Mouse (Mus musculus) kidney, adult 2 months (tissue): ENCODE measurements at regions not wholly inside any gene's neighbourhood (a gene's known extent, or its start where the extent isn't known, plus 50 kb on each side); places are given as distances from the start of the nearest gene placed in this dataset.
"Not testable (repeated sequence)": the region's sequence is repeated elsewhere in the genome, so short reads cannot be mapped to it uniquely, and the experiment has no call there.

ENCODE experiments used
- CTCF ChIP-seq: fragments of 200-500 bp; conservative IDR thresholded peaks from 2 replicates; pipeline ENCODE4 v1.5.1; 2011; ENCODE audit warnings: low read depth, mild to moderate bottlenecking, control low read depth, low read length, moderate library complexity, mixed read lengths; ENCODE audit not compliant: insufficient read depth, insufficient read length
- POLR2A ChIP-seq: fragments of 200-500 bp; IDR thresholded peaks from one replicate; pipeline ENCODE4 v1.6.1; 2011; ENCODE audit warnings: low read depth, low read length, control low read depth

- not testable (repeated sequence) for TF ChIP-seq CTCF, POLR2A
Observed at GRCm38 (mm10) chr13:107549995-107550394, 494.3 kb upstream of the Smim15 start.
